Mouse (Mus musculus): ENCODE measurements around the gene Cadm2. TPM values are rescaled to one million over a fixed set of nuclear protein-coding genes. Genes with fewer than 3 reads are reported as not detected.

Cadm2 gene
- polyA plus RNA-seq, 1 experiment, result 0.85 TPM

DNA sequence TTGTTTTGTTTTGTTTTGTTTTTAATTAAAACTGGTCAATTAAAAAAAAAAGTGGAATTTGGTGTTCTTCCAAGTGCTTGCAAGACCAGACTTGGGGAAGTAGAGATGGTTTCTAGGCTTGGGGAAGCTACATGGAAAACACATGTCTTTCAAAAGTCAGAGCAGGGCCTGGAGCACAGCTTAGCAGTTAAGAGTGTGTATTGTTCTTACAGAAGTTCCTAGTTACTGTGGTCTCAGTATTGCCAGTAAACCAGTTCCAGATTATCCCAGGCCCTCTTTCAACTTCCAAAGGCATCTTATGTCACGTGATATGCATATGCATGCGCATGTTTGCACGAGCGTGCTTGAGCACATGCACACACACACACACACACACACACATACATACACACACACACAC, 972.9 kb downstream of the Cadm2 start:
- TF ChIP-seq POLR2A (IDR thresholded peaks at IDR 0.05; ENCODE audit: control insufficient read depth, extremely low read depth, insufficient read depth, low read length, poor library complexity), result no peak
- no peak for TF ChIP-seq CTCF (IDR thresholded peaks at IDR 0.05; ENCODE audit: borderline replicate concordance, control insufficient read depth, extremely low read depth, insufficient read depth, low read length, poor library complexity)
- WGBS, result 95% methylated on average over 4 of the region's 4 CpGs
- DNase-seq, result no peak
- no peak overlapping the region for H3K4me3 ChIP-seq (ENCODE audit: control insufficient read depth, insufficient read depth, low read length)
- H3K4me1 ChIP-seq (replicated peaks; ENCODE audit: control insufficient read depth, insufficient read depth, low read length), result no peaks in the 10 kb centered on the region
- no peak overlapping the region for H3K27ac ChIP-seq (ENCODE audit: control insufficient read depth, insufficient read depth, low read length)
- H3K27me3 ChIP-seq (ENCODE audit: control insufficient read depth, insufficient read depth, low read length), result no peaks in the 10 kb centered on the region
- H3K36me3 ChIP-seq (ENCODE audit: control insufficient read depth, insufficient read depth, low read length), result no peaks in the 10 kb centered on the region

DNA sequence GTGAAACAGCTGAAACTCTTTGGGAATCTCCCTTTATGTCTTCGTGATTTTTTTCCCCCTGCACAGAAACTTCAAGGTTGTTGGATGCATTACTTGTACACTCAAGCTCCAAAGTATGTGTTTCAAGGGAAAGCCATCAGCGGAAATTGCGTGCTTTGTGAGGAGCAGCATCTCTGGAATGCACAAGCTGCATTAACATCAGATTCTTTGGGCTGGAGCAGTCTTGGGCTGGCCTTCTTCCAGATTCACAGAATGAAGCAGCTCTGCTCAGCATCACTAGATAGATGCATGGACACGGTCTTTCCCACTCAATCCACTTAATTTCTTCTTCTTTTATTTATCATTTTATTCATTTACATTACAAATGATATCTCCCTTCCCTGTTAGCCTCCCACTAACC, 977.1 kb downstream of the Cadm2 start:
- Histone ChIP-seq H3K27ac (ENCODE audit: control insufficient read depth, insufficient read depth, low read length) (no peak overlapping the region), H3K36me3 (ENCODE audit: control insufficient read depth, insufficient read depth, low read length) (no peaks in the 10 kb centered on the region), H3K27me3 (ENCODE audit: control insufficient read depth, insufficient read depth, low read length) (no peaks in the 10 kb centered on the region), H3K4me1 (replicated peaks; ENCODE audit: control insufficient read depth, insufficient read depth, low read length) (no peaks in the 10 kb centered on the region), H3K4me3 (ENCODE audit: control insufficient read depth, insufficient read depth, low read length) (no peak overlapping the region)
- no peak for DNase-seq
- TF ChIP-seq POLR2A (IDR thresholded peaks at IDR 0.05; ENCODE audit: control insufficient read depth, extremely low read depth, insufficient read depth, low read length, poor library complexity) (no peak), CTCF (IDR thresholded peaks at IDR 0.05; ENCODE audit: borderline replicate concordance, control insufficient read depth, extremely low read depth, insufficient read depth, low read length, poor library complexity) (no peak)
- WGBS, result 75% methylated on average over 4 of the region's 4 CpGs

DNA sequence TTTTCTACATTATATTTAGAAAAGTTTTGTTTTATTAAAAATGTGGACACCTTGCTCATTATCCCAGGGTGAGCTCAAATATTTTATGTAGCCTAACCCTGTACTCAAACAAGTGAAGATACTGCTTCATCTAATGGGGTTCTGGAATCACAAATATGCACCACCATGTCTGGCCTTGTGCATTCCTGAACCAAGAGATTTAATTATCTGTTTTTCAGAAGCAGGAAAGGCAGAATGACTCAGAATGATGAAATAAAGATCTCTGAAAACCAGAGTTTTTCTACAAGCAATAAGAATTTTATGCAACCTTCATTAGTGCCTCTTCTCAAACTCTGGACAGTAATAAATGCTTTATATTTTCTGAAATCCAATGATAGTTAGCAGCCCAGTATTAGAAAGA, 993.2 kb downstream of the Cadm2 start:
- no peak overlapping the region for H3K4me3 ChIP-seq (ENCODE audit: control insufficient read depth, insufficient read depth, low read length)
- no peak for TF ChIP-seq CTCF (IDR thresholded peaks at IDR 0.05; ENCODE audit: borderline replicate concordance, control insufficient read depth, extremely low read depth, insufficient read depth, low read length, poor library complexity)
- no peak for TF ChIP-seq POLR2A (IDR thresholded peaks at IDR 0.05; ENCODE audit: control insufficient read depth, extremely low read depth, insufficient read depth, low read length, poor library complexity)
- H3K27ac ChIP-seq (ENCODE audit: control insufficient read depth, insufficient read depth, low read length), result no peak overlapping the region
- no peaks in the 10 kb centered on the region for H3K27me3 ChIP-seq (ENCODE audit: control insufficient read depth, insufficient read depth, low read length)
- H3K4me1 ChIP-seq (replicated peaks; ENCODE audit: control insufficient read depth, insufficient read depth, low read length), result no peaks in the 10 kb centered on the region
- no peaks in the 10 kb centered on the region for H3K36me3 ChIP-seq (ENCODE audit: control insufficient read depth, insufficient read depth, low read length)
- DNase-seq, result no peak

DNA sequence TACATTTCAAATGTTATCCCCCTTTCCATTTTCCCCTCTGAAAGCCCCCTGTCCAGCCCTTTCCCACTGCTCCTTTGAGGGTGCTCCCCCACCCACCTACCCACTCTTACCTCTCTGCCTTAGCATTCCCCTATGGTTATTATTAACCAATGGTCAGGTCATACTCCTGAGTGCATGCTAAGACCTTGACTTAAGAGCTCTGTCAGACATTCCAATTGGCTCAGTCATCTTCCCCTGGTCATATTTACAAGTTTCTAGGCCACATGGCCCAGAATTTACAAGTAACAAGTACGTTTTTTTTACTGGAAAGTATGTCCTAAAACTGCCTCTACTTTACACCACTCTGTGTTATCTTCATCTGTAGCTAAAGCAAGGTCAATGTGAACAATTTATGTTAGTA, 998.3 kb downstream of the Cadm2 start:
- Histone ChIP-seq H3K27me3 (ENCODE audit: control insufficient read depth, insufficient read depth, low read length) (no peaks in the 10 kb centered on the region), H3K36me3 (ENCODE audit: control insufficient read depth, insufficient read depth, low read length) (no peaks in the 10 kb centered on the region), H3K27ac (ENCODE audit: control insufficient read depth, insufficient read depth, low read length) (no peak overlapping the region), H3K4me1 (replicated peaks; ENCODE audit: control insufficient read depth, insufficient read depth, low read length) (no peaks in the 10 kb centered on the region), H3K4me3 (ENCODE audit: control insufficient read depth, insufficient read depth, low read length) (no peak overlapping the region)
- no peak for TF ChIP-seq CTCF (IDR thresholded peaks at IDR 0.05; ENCODE audit: borderline replicate concordance, control insufficient read depth, extremely low read depth, insufficient read depth, low read length, poor library complexity)
- no peak for TF ChIP-seq POLR2A (IDR thresholded peaks at IDR 0.05; ENCODE audit: control insufficient read depth, extremely low read depth, insufficient read depth, low read length, poor library complexity)
- no peak for DNase-seq
- 20% methylated on average over 1 of the region's 1 CpGs for WGBS

DNA sequence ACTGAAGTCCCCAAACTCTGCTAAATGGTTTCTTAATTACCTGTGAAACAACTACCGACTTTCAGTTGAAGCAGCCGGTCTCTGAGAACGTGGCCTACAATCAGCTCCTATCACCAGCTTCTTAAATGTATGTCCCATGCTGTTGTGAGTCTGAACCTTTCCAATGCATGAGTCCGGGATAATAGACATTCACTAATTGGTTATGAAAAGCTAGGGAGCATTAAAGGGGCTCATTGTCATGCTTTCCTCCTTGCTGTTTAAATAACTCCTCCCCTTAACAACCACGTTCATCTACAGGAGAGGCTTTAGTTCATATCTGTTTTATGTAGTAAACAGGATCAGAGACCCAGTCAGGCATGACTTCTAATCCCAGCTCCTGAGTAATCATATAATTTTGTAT, 1008.1 kb downstream of the Cadm2 start:
- DNase-seq, result no peak
- no peaks in the 10 kb centered on the region for H3K36me3 ChIP-seq (ENCODE audit: control insufficient read depth, insufficient read depth, low read length)
- H3K4me3 ChIP-seq (ENCODE audit: control insufficient read depth, insufficient read depth, low read length), result no peak overlapping the region
- TF ChIP-seq POLR2A (IDR thresholded peaks at IDR 0.05; ENCODE audit: control insufficient read depth, extremely low read depth, insufficient read depth, low read length, poor library complexity) (no peak), CTCF (IDR thresholded peaks at IDR 0.05; ENCODE audit: borderline replicate concordance, control insufficient read depth, extremely low read depth, insufficient read depth, low read length, poor library complexity) (no peak)
- H3K27ac ChIP-seq (ENCODE audit: control insufficient read depth, insufficient read depth, low read length), result no peak overlapping the region
- no peaks in the 10 kb centered on the region for H3K4me1 ChIP-seq (replicated peaks; ENCODE audit: control insufficient read depth, insufficient read depth, low read length)
- no peaks in the 10 kb centered on the region for H3K27me3 ChIP-seq (ENCODE audit: control insufficient read depth, insufficient read depth, low read length)
- 90% methylated on average over 5 of the region's 5 CpGs for WGBS

Data from thymus, adult 2 months (tissue).